ENCODE assay signal across 27 mouse cellular contexts in genomic region chr2:104595063-104595462, GRCm38 (mm10).
"Had no signal": no experiment of that assay in that cellular context is flagged by ENCODE, and none has a peak within 500 bp of the region (broad histone marks: within the 10 kb centered on the region; RNA-seq: fewer than 3 reads in every experiment).

No protein-coding gene starts in this region.

- H3K9me3 ChIP-seq: heart, embryonic 13.5 days; heart, embryonic 15.5 days; hindbrain, embryonic 13.5 days; hindbrain, embryonic 15.5 days; limb, embryonic 10.5 days; limb, embryonic 12.5 days; liver, embryonic 13.5 days; liver, embryonic 15.5 days had no signal

- H3K4me3 ChIP-seq: gastrocnemius, adult 2 months; heart, adult 2 months; heart, embryonic 13.5 days; heart, embryonic 15.5 days; hindbrain, embryonic 13.5 days; hindbrain, embryonic 15.5 days; layer of hippocampus, adult 2 months; left cerebral cortex, adult 2 months; limb, embryonic 10.5 days; limb, embryonic 12.5 days; liver, embryonic 13.5 days; liver, embryonic 15.5 days had no signal

- H3K9ac ChIP-seq: heart, embryonic 13.5 days; heart, embryonic 15.5 days; hindbrain, embryonic 13.5 days; hindbrain, embryonic 15.5 days; limb, embryonic 12.5 days; liver, embryonic 13.5 days; liver, embryonic 15.5 days had no signal

- DNase-seq: gastrocnemius, adult 2 months; gastrocnemius, postnatal 10 days; gastrocnemius, postnatal 25 days; heart, adult 11 months; heart, adult 2 months; heart, postnatal 14 days; heart, postnatal 36 days; kidney, adult 11 months; kidney, adult 2 months; kidney, postnatal 14 days; kidney, postnatal 4 days; liver; liver, embryonic 13.5 days had no signal

- H3K36me3 ChIP-seq: heart, embryonic 15.5 days; hindbrain, embryonic 15.5 days; liver, embryonic 15.5 days had no signal

- H3K4me2 ChIP-seq: heart, embryonic 11.5 days; heart, embryonic 13.5 days; heart, embryonic 15.5 days; hindbrain, embryonic 13.5 days; hindbrain, embryonic 15.5 days; limb, embryonic 12.5 days; liver, embryonic 11.5 days; liver, embryonic 13.5 days; liver, embryonic 15.5 days had no signal

- ATAC-seq: hindbrain, postnatal 0 days; intestine, embryonic 16.5 days had no signal

- H3K27ac ChIP-seq: gastrocnemius, adult 2 months; heart, adult 2 months; heart, embryonic 13.5 days; heart, embryonic 15.5 days; hindbrain, embryonic 13.5 days; hindbrain, embryonic 15.5 days; hindbrain, postnatal 0 days; kidney, postnatal 0 days; layer of hippocampus, adult 2 months; left cerebral cortex, adult 2 months; limb, embryonic 10.5 days; limb, embryonic 12.5 days; liver, embryonic 13.5 days; liver, embryonic 15.5 days had no signal

- H3K27me3 ChIP-seq: heart, embryonic 13.5 days; heart, embryonic 15.5 days; hindbrain, embryonic 13.5 days; hindbrain, embryonic 15.5 days; limb, embryonic 12.5 days; liver, embryonic 13.5 days; liver, embryonic 15.5 days had no signal
